Mouse (Mus musculus) cerebellum, adult (tissue): Measurements from ENCODE around the gene Hmbs.
A peak's percentile ranks its signal among the peaks of the same experiment; 100 is the strongest.
"Not testable (repeated sequence)": the region's sequence is repeated elsewhere in the genome, so short reads cannot be mapped to it uniquely, and the experiment has no call there.

Source experiments
- ATAC-seq: cut with Nextera tagmentation; 2 replicates; pipeline ENCODE4 v1.9.2; 2017; ENCODE audit warnings: mild to moderate bottlenecking, moderate library complexity, mixed read lengths; ENCODE audit not compliant: insufficient number of reproducible peaks, low FRiP score, low TSS enrichment

Gene Hmbs

DNA sequence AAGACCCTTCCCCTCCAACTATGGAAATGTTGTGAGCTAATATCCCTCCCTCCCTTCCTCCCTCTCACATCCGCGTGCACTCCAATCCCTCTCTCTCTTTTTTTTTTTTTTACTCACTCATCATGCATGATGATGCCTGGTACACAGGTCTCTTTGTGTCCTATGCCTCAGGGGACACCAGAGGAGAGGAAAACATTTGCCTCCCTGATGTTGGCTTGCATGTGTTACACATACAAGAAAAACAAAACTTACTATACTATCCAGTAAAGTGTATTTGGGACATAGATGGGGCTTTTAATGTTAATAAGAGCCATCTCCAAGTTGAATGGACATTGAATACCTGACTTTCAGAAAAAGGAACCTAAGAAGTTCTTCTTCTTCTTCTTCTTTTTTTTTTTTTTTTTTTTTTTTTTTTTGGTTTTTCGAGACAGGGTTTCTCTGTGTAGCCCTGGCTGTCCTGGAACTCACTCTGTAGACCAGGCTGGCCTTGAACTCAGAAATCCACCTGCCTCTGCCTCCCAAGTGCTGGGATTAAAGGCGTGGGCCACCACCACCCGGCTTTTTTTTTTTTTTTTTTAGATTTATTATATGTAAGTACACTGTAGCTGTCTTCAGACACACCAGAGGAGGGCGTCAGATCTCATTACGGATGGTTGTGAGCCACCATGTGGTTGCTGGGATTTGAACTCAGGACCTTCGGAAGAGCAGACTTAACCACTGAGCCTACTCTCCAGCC is 18.8 kb downstream of the Hmbs start:
- not testable (repeated sequence) for ATAC-seq

DNA sequence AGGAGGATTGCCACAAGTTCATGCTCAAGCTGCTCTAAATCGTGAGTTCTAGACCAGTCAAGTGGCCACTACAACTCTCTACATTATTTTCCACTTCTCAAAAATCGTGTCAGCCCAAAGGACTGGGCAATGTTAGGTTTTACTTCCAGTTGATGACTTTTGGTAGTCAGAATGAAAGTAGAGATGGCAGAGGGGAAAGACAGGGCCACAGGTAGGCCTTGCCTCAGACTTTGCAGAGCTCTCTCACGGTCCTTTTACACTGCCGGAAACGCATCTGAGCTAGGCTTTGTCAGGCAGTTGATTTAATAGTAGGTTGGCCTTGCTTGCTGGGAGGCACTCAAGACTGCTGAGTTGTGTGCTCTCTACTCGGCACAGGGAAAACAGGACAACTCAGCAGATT is 19.9 kb downstream of the Hmbs start:
- ATAC-seq, result no peak

DNA sequence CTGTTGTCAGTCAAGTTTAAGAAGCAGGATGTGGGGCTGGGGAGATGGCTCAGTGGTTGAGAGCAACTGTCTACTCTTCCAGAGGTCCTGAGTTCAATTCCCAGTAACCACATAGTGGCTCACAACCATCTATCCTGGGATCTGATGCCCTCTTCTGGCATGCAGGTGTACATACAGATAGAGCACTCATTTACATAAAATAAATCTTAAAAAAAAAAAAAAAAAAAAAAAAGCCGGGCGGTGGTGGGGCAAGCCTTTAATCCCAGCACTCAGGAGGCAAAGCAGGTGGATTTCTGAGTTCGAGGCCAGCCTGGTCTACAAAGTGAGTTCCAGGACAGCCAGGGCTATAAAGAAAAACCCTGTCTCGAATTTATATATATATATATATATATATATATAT is 20.4 kb downstream of the Hmbs start:
- not testable (repeated sequence) for ATAC-seq

DNA sequence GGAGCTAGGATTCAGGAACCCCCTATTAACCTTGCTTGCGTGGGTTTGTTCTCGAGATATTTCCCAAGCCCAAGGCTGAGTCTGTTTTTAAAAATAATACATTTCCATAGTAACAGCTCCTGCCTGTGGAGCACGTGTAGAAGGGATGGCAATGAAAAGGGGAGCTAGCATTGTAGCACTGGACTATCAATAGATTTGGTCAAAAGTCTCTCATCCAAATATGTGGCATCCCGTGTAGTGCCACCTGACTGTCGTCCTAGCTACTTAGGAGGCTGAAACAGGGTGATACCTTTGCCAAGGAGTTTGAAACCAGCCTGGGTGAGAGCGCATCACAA is 23.3 kb downstream of the Hmbs start:
- ATAC-seq, result no peak

DNA sequence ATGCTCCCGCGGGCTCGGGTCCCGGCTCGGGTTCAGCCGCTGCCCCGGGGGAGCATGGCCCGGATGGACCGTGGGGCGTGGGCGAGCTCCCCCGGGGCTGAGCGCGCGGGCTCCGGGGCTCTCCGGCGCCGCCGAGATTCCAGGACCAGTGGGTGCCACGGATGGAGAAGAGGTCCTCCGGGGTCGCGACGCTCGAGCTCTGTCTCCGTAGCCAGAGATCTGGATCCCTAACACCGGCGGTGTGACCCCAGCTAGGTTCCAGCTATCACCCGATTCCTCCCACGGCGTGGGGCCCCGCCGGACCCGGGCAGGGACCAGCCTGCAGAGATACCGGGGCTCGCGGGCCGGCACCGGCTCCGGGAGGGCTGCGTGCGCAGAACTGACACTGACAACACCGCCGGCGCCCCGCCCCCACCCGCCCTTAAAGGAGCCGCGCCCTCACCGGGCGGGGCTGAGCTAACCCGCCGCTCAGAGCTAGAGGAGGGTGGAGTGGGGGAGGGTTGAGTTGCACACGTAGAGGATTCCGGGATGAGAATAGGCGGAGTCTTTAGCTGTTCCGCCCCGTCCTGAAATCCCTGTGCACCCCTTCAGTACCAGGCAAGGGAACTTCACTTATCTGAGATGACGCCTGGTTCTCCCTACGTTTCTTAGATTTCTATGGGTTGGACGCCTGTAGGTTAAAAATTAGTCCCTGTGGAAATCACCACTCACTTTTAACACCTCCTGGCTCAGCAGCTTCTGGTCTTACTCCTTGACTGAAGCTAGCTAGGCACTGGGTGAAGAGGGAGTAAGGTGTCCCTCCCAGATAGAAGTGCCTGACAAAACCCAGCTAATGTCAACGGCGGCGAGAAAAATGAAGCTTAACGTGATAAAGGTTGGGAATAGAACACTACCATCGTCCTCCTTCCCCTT is 23.9 kb downstream of the Hmbs start, which contains the start of gene C2cd2l:
C2cd2l (minus strand) TSS at position 399 of the 912 bp plus-strand sequence.
- peak; percentile 92 for ATAC-seq

DNA sequence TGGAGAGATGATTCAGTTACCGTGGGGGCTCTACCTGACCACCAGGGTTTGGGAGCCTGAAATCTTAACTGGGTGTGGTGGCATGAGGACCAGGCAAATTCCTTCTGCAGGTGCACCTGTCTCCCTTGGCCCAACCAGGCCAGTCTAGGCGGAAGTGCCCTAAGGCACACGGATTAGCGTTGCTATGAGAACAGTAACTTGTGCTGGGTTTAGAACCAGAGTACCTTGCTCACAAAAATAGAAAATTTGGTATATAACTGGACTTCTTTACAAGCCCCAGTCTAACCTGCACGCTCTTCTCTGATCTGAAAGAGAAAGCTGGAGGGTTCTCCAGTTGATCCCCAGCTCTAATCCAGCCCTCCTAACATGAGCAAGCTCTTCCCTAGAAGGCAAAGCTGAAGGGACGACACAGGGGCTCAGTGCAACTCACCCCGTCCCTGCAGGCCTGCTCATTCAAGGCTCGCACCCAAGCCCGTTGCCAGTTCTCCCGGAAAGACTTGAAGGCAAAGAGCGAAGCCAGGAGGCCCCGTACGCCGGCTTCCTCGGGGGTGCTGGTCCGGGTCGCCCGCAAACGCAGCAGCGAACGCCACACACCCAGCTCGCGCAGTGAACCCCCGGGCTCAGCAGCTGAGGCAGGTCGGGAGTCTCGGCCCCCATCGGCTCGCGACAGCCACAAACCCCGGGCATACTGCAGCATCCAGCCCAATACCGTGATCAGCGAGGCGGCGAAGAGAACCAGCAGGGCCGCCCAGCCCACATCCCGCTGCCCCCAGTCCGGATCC is 24.7 kb downstream of the Hmbs start:
- ATAC-seq, result no peak

DNA sequence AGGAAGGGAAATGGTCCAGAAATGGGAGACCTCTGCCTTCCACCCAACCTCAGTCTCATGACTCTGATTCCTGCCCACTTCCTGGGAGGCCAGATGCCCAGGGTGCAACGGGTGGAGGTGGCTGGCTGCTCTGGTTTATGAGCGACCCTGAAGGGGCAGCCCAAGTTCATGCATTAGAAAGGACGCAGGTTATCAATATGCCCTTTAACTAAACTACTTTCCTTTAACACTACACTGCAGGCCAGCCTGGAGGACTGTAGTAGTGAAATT is 25.3 kb downstream of the Hmbs start:
- ATAC-seq, result no peak

DNA sequence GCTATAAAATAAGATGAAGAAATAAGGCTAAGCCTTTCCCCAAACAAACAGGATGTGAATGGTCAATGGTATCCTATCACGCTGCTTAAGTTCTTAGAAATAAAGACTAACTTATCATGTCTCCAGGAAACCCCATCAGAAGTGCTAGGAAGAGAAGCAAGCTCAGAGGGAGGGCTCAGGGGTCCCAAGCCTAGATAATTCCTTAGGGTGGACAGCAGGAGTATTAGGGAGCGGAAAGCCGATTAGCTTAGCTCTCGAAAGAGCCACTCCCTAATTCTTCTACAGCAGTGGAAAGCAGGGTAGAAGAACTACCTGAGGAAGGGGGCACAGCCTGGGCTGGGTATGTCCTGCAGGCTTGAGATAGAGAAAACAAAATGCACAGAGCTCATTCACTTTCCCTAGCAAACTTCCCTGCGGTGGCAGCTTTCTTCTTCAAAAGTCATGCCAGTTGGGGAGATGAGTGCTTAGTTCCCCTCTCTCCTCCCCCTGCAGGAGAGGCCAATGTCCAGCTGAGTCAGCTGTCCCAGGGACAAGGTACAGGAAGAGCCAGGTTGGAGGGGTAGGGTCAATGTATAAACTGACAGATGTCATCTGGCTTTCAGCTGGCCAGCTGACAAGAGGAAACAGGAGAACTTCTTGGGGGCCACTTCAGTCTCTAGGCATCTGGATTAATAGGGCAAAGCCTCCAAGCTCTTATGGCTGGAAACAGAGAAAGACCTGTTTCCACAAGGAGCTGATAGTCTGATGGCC is 25.8 kb downstream of the Hmbs start:
- ATAC-seq, result no peak

DNA sequence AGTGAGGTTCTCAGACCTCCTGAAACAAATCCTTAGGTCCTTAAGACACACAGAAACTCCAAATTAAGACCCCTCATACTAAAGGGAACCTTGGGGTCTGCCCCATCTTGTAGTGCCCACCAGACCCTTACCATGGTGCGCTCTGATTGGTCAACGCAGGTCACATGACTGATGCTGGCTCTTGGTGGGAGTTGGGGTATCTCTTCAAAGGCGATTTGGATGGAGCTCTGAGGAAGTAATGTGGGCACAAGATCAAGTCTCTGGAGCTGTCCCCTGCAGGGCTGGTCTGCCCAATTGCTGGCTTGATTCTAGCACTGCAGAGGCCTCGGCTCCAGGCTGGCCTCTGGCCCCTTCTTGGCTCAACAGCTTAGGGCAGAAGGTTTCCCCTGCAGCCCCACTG is 26.6 kb downstream of the Hmbs start:
- ATAC-seq, result no peak

DNA sequence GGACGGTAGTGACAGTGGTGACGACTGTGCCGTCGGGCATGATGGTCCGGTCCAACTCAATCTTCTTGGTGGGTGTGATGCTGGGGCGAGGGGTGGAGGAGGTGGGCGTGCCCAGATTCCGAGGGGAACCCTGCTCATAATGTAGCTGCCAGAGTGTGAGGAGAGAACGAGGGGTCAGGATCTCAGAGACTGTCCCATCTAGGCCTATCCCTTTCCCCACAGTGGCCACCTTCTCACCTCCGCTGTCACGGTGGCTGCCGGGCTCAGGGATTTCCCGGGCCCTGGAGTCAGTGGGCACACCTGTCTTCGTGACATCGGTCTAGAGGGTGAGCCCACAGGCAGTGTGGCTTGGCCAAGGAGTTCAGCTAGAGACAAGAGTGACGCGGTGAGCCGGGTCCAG is 29.1 kb downstream of the Hmbs start:
- no peak for ATAC-seq

DNA sequence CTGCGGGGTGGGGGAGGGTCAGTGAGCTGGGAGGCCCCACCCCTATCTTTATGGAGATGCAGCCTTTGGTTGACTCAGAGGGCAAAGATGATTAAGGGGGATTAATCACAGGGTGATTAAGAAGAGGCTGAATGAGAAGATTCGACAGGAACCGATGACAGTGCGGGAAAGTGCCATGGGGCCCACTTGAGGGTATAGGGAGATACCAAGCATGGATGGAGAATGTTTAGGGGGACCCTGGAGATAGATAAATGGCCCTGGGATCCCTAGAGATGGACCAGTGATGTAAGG is 29.8 kb downstream of the Hmbs start:
- ATAC-seq, result no peak

DNA sequence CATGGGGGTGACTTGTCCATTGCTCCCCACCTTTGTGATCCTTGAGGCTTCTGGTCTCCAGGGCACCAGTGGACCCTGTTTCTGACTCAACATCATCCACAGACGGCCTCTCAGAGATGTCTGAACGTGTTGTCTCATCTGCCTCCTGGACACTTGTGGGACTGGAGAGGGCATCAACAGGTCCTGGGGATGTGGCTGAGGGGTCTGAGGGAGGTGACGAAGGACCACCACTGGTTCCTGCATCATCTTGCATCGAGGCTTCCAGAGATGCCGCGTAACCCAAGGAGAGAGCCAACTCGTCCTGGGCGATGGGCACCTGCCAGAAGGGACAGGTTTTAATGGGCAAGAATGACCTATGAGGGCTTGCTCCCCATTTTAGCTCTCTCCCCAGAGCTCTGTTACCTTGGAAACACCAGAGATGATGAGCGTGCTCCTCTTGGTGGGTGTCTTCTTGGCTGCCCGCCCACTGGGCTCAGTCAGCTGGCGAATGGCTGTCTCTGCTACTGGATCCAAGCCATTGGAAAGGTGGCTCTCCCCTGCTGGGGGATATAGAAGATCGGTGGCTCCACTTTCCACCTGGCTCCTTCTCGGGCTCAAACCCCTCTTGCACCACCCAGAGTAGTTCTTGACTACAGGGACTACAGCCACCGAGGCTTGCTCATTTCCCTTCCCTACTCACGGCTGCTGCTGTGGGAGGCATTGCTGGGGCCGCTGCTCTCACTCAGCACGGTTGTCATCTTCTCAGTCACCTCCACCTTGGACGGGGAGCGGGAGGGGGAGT is 30.4 kb downstream of the Hmbs start:
- no peak for ATAC-seq

DNA sequence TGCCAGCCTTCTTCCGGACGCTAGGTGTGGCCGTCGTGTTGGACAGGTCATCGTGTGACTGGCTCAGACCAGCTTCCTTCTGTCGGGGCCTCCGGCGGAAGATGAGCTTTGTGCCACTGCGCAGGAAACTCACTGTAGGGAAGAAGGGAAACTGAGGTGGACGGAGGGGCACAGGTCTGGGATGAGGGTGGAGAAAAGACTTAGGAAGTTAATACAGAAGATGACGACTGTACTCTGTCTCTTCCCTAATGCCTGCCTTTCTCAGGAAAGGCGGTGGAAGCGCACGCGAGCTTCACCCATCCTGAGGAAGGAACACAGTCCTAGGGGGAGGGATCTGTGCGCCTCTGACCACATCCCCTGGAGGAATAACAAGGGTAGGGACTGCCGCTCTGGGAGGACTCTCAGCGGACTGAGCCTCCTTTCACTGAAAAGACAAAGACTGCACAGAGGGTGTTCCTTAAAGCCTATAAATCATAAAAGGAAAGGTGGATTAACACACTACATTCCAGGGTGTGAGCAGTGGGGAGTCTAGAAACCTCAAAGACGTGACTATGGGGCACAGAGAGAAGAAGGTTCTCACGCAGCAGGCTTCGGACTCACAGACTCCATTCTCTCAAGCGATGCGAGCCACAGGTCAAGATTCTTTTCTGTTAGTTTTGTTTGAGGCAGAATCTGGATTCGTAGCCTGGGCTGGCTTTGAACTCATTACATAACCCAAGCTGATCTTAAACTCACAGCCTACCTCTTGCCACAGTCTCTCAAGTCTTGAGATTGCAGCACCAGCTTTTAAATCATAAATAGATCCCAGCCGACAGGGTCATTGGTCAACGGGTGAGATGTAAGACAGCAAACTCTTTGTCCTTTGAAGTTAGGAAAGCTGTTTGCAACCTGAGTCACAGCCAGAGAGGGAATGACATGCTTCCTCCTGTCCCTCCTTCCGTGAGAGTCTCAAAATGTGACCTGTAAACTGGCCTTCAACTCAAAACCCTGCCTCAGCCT is 32.6 kb downstream of the Hmbs start:
- ATAC-seq, result no peak

DNA sequence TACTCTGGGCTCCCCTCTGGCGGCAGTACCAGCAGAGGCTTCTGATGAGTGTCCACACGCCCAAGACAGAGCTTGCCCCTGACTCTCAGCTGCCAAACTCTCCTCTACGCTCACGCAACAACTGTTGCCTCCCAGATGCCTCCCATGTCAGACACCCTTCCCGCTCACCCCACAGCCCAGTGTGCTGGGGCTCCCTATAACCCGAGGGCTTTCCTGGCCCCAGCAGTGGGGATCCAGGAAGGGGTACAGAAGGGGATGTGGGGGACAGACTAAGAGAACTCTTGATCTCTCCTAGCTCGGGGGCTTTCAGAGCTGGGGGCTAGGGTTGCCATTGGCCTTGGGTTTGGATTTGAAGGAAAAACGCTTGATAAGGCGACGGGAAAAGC is 33.3 kb downstream of the Hmbs start:
- no peak for ATAC-seq

DNA sequence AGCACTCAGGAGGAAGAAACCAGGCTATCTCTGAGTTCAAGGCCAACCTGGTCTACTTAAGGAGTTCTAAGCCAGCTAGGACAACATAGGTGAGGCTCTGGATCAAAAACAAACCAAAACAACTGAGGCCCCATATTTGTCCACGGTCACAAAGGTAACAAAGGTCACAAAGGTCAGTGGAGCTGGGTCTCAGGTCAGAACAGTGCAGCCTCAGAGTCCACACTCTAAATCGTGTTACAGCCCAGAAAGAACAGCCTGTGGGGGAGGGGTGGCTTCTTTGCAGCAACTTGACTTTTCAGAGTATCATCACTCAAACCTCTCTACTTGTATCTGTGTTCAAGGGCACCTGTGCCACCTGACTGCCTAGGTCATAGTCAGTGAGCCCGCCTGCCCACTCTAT is 34.3 kb downstream of the Hmbs start:
- ATAC-seq, result no peak

DNA sequence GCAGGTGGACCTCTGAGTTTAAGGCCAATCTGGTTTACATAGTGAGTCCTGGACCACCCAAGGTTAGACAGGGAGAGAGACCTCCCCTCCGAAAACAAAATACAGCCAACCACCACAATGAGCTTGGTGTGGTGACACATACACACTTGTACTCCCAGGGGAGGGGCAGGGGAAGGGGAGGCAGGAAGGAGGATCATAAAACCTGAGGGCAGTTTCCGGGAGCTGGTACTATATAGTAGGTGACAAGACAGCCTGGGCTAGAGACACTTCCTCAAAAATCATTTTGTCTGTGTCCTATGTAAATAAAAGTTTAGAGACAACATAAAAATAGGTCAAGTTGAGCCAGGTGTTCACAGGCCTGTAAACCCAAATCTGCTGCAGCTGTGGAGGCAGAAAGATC is 36.8 kb downstream of the Hmbs start:
- no peak for ATAC-seq

DNA sequence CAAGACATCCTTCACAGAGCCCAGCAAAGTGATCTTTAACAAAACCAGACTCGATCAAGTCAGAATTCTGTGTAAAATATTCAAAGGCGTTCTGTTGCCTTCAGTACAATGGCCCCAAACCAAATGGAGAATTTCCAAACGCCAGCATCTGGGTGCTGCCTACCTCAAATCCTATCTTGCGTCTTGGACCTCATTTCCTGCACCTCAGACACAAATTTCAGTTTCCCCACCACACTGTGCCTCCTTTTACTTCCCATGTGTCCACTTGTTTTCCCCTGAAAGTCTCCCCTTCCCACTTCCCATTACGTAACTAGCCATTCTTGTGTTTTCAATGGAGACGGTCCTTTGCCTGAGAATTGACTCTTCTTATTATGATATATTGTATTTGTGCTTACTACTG is 37.5 kb downstream of the Hmbs start:
- ATAC-seq, result no peak

DNA sequence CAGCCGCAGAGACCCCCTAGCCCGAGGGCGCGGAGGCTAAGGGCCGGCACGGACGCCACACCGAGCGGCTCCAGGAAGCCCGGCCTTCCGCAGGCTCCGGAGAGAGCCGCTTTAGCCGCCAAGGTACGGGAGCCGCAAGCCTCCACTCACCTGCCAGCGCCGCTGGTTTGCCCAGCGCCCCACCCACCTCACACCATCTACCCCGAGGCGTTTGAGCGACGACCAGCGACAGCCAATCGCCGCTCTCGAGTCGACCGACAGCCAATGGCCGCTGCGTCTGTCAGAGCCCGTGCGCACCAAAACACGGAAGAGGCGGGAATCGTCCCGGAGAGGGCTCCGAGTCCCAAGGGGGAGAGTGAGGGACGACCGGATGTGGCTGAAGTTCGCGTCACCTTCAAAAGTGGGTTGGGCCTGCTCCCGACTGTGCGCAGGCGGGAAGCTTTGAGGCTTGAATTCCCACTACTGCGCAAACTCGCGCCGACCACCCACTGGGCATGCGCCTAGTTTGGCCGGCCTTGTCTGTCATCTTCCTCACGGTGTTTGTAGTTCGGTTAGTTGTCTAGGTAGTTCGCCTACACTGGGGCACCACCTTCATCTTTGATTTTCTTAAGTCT is 38.5 kb downstream of the Hmbs start, which contains the start of gene Hinfp:
Hinfp (minus strand) TSS at position 206 of the 614 bp plus-strand sequence.
- peak; percentile 99 for ATAC-seq
